Mouse (Mus musculus) spleen, adult 2 months (tissue): Measurements from ENCODE around the gene Gprc5c.

Source experiments
- CTCF ChIP-seq: fragments of 200-500 bp; IDR thresholded peaks from 2 replicates; pipeline ENCODE4 v1.5.1; 2011; ENCODE audit warnings: mild to moderate bottlenecking, inconsistent platforms; ENCODE audit not compliant: insufficient read depth, insufficient read length, insufficient replicate concordance; ENCODE audit errors: extremely low read depth
- POLR2A ChIP-seq: fragments of 200-500 bp; IDR thresholded peaks from 2 replicates; pipeline ENCODE4 v1.6.1; 2011; ENCODE audit warnings: low read depth, low read length, inconsistent platforms

- TF ChIP-seq CTCF (no peak), POLR2A (no peak)
Observed at GRCm38 (mm10) chr11:114868280-114868679, 17.3 kb downstream of the Gprc5c start.
